Mouse (Mus musculus) megakaryocyte, adult 5-6 weeks (primary cell): ENCODE data around the gene Tspan5. TPM values are rescaled to one million over a fixed set of nuclear protein-coding genes. Genes with fewer than 3 reads are reported as not detected.
A peak's percentile ranks its signal among the peaks of the same experiment; 100 is the strongest.

Source experiments
- ATAC-seq: 2 replicates; pipeline ENCODE4 v1.8.0; 2016; ENCODE audit warnings: mild to moderate bottlenecking, inconsistent platforms; ENCODE audit not compliant: poor library complexity, severe bottlenecking
- total RNA-seq, 2 experiments: library from RNA; stranded (forward) in 1 of 2; stranded (reverse) in 1 of 2; fragments of 153-499, 151-499 nt in 1 of 2; fragments of 221-1000, 200-1000 nt in 1 of 2; gene quantifications; 2 replicates each; pipeline versions ENCODE4 v1.2.3 to v1.2.4; 2015 to 2017

The Tspan5 gene
- total RNA-seq, 2 experiments from 2014 or later, result 24.4 to 39.0 TPM

DNA sequence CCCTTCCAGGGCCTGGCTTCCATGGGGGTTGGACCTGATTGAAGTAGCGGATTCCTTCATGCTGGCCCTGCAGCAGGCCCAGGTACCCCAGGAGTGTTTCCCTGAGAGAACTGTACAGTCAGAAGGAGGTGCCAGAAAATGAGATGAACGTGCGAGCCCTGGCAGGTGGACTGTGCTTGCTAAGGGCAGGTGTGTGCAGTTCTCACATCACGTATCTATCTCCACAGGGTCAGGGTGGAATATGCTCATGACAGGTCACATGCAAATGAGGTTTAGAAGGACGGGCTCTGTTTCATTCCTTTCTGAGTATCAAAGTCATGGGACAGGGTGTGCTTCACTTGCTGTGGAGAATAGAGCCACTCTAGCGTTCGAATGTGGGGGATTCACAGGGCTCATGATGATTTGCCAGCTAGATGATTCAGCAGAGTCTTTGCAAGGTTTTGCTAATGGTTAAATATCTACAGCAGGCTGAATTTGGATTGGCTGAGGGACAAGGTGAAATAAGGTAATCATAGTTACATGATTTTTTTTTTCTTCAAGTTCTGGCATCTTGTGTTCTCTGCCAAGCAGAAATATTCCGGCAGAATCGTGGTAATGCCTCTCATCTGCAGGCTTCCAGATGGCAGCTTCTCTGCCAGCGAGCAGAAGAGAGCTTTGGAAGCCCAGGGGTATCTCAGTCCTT lies 28.8 kb downstream of the Tspan5 start:
- no peak for ATAC-seq

DNA sequence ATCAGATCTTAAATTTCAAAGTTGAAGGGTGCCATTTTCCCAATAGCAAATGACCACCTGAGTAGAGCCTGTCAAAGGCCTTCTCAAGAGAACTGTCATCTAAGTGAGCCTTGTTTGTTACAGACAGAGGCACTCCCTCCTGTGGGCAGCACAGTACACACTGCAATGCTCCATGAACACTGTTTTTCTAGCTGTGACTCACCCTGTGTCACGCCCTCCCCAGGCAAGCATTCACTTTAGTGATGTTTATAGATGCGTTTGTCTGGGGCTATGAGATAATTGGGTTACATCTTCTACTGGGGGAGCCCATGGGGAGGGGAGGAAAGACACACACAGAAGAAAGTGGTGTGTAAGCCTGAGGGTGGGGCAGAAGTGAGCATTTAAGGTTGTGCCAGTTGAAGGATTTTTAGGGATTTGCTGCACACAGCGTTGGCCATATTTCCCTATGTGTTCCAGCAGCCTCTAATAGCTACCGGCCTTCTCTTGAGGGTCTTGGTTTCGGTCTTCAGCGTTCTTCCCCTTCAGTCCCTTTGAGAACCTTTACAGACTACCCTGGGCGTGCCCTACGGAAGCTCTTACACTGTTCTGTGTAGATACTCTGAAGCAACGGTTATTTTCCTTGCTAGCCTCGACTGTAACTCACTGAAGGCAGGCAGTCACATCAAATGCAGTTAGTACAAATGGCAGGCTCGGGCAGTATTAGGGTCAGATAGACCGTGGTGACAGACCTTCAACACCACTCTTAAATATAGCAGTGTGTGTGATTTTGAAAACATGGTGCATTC lies 29.7 kb downstream of the Tspan5 start:
- ATAC-seq, result peak; percentile 24; the same call in 1 of the 2 replicates

DNA sequence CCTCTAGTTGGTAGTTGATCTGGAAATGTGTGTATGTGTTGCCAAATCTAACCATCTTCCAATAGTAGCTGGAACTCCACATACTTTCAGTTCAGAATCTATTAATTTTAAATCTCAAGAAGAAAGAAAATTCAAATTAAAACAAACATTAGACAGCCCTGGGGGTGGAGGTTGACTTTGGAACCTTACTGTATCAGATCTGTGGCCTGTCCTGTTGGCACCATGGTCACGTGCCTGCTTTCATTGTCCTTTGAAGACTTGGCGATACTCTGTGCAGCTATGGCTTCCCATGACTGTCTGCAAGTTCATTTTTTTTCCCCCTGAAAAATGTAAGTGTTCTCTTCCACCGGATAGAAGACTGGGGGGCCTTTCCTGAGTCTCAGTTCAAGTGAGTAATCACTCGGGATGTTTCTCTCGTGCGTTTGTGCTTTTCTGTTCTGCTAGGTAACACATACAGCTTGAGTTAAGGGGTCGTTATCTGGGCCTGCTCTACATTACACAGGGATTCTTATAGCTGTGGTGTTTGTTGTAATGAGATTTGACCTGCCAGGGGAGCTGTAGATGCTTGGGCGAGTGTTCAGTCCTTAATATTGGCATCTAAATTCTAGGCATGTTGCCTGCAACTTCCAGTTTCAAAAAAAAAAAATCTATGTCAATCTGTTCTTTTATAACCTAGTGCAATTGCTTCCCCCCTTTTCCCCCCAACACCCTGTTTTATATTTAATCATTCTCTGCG lies 32.0 kb downstream of the Tspan5 start:
- ATAC-seq, result no peak

DNA sequence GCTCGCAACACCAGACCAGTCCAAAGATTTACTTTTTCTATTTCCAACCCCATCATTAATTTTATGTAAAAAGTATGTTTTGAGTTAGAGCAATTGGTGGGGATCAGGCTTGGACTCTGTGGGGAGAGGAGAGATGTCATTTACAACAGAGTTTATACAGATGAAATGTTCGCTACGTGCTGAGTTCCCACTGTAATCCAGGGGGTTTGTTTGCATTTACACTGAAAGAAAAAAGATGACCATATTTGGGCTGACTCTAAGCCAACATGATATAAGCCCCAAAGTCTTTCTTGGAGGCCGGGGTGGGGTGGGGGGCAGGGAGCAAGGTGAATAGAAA lies 32.6 kb downstream of the Tspan5 start:
- ATAC-seq, result no peak

DNA sequence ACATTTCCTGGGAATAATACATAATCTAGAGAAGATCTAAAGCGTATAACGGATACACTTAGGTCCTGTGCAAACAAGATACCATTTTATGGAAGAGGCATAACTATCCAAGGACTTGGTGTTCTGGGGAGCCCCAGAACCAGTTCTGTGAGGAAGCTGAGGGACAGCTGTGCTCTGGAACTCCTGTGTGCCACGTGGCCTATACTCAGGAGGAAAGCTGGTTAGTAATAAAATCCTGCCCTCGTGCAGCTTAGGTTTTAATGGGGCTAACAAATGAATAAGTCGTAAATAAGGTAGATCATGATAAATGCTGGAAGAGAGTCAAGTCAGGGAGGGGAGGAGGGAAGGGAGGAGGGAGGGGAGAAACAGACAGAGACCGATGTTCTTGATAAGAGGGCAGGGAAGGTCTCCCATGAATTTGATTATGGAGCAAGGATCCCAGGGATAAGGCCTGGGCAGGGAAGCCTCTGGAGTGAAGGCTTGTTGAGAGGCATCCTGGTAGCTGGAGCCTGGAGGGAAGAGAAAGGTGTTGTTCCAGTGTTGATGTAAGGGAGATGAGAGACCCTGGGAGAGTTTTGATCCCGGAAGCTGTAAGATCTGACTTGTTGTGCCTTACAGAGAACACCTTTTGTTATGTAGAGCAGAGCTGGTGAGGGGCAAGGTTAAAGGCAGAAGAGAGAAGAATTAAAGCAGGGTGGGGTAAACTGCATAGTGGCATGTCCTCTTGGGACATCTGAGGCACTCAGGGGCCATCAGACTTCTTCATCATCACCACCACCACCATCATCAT lies 34.1 kb downstream of the Tspan5 start:
- no peak for ATAC-seq

DNA sequence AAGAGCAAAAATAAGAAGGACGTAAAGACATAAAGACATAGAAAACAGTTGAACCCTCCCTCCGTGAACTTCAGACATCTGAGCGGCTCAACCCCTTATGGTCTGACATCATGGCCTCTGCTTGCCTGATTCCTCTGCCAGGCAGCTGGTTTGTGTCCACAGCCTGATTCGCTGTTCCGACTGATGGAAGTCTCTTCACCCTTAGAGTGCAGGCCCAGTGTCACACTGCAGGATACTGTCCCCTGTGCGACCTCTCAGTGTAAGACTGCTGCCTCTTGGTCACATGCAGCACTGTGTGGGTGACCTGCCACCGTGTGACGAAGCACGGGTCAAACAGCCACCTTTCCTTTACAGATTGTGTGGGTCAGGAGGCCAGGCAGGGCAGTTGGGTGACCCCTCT lies 39.5 kb downstream of the Tspan5 start:
- ATAC-seq, result no peak

DNA sequence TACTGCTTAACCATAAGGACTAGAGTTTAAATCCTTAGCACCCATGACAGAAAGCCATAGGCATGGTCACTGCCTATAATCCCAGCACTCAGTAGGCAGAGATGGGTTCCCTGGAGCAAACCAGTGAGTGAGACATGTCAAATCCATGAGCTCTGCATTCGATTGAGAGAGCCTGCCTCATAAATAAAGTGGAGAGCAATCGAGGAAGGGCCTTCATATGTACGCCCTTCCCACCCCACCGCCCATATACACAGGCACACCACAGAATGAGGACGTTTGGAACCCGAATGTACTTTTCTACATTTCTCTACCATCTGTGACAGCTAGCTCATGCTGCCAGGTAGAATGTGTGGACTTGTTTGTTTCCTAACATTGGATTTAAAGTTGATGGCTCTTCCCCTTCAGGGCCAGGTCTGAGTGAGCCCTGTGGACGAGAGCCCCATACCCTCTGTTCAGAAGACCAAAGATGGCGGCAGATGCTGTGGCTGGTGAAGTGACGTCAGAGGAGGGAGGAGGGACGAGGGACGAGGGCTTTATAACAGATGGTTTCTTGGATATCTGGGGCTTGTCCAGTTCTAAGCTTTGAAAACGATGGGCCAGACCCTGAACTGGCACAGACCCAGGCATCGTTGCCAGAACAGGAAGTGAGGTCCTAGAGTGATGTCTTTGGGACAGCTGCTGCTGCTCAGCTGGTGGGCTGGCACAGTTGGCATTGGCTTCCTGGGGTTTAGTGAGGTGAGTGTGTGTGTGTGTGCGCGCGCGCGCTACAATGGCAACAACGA lies 42.1 kb downstream of the Tspan5 start:
- no peak for ATAC-seq

DNA sequence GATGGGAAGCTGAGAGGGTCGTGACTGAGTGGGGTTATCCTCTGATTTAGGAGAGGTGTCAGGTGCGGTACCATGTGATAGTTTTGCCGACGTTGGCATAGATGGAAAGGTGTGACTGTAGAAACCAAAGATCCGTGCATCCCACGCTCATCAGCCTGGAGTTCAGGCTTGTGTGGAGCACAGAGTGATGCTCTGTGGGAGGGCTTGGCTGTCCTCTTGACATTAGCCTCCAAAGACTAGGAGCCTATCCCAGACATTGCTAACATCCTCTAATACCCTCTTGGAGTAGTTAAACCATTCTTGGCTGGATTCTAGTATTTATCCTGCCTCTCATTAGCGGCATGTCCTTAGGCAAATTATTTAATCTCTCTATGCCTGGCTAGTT lies 42.6 kb downstream of the Tspan5 start:
- no peak for ATAC-seq

DNA sequence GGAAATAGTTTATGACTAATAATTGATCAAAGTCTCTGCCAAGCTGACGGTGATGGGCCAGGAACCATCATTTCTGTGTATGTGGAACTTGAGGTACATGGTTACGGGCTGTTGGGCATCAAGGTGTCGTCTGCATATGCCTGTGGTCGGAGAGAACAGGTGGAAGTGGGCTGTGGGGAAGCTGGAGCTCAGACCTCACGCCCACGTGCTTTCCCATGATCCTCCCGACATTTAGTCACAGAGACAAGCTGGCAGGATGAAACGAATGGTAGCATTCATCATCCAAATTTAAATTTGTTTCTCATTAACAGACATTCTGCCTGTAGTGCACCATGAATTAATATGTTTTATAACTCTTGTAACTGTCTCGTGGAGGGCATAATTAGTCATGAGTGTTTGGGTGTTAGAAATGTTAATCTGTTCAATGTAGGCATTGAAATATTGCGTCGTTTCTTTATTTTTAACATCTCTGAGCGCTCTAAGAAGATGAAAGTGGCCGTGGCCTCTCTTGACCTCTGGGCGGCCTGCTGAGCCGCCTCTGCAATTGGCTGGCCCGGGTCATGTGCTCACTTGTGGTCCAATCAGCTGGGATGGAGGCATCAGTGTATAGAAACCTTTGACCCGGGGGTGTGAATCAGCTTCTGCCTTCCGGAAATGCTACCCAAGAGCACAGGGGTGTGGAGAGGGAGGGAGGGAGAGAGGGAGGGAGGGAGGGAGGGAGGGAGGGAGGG lies 45.9 kb downstream of the Tspan5 start:
- no peak for ATAC-seq

DNA sequence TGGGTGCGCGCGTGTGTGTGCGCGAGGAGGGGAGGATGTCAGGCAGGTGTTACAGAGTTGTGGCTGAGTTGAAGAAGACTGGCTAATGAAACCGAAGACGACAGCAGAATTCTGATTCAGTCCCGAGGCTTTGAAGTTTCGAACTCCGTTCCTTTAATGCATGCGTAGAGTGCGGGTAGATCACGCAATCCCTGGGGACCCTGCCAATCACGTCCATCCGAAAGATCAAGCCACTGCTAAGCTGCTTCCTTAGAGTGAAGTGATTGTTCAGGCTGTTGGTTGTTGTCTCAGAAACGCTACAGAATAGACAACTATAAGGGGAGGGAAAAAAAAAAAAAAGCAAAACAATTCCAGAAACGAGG lies 46.5 kb downstream of the Tspan5 start:
- no peak for ATAC-seq

DNA sequence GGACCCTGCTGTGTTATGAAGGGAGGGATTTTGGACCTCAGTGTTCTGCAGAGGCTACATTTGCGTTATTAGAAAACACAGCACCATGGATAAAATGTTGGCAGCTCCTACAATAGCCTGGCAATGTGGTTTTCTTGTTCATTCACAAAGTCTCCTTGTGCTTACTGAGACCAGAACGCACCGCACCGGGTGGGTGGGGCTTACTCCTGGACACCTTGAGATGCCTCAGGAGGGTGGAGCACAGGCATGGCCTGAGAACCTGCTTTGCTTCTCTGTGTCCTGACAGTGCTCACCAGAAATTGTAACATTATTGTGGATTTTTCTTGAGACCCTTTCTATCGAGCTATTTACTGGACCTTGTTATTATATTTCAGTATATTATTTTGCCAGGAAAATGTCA lies 47.3 kb downstream of the Tspan5 start:
- no peak for ATAC-seq

DNA sequence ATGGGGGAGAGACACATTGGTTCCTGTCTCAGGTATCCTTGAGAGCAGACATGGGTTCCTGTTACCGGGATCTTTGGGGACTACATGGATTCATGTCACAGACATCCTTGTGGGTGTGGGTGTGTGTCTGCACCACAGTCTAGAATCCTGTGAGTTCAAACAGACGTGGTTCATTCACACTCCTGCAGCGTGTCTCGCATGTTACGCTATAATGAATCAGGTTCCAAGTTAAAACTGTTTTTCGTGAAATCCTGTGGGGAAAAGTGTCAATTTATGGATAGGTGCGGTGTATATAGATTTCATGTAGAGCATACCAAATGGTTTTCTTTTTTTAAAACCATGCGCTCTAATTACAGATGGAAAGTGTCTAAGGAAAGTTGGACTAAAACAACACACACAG lies 52.5 kb downstream of the Tspan5 start:
- no peak for ATAC-seq

DNA sequence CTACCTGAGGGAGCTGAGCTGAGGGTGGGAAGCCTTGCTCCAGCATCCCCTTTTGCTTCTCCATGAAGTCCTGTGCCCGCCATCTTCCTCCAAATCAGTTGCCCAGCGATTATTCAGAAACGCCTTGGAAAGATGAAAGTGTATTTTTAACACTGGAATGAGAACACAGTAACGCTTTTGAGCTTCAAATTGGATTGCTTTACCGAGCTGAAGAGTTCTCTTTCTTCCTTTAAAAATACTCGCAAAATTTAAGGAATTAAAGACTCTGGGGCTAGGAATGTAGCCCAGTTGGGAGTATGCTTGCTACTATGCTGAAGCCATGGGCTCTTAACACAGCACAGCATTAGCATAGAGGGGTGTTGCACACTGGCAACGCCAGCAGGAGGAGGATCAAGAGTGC lies 54.0 kb downstream of the Tspan5 start:
- no peak for ATAC-seq

DNA sequence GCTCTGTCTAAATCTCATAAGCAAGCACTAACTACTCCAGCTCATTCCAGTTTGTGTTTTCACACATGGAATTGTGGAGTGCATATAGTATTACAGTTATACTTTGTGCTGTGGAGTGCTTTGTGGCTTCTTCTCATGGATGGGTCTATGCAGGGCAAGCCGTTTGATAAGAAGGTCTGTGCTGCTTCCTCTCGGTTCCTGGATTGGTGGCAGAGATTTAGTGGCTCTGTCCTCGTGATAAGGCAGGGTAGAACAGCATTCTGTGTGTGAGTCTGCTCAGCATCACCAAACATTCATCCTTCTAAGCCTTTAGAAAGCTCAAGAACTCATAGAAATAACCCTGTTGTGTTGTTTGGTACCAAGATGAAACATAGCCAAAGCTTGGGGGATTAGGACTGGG lies 54.6 kb downstream of the Tspan5 start:
- no peak for ATAC-seq

DNA sequence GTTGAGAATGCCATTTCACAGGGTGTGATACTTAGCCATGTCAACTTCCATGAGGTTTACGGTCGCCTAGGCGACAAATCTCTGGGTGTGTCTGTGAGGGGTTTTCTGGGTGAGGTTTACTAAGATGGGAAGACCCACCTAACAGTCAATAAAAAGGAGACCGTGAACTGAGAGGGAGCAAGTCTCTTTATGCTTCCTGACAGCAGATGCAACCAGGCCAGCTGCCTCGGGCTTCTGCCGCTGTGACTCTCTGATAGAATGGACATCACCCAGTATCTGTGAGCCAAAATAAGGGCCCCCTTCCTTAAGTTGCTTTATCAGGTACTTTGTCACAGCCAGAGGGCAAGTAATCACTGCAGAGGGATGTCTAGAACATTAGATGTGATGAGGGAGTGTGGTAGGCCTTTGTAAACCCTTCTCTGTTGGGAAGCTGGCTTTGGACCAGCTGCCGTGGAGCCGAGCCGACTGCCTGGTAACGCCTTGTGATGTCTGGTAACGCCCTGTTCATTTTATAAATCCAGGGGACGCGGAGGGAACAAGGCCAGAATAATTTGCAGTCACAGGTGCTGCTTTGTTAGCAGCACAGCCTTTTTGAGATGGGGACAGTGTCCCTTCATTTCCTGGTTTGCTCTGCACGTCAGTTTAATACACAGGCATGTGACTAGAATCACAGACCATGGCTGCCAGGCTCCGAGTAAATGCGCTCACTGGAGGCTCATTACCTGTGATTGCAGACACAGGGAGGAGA lies 58.8 kb downstream of the Tspan5 start:
- no peak for ATAC-seq

DNA sequence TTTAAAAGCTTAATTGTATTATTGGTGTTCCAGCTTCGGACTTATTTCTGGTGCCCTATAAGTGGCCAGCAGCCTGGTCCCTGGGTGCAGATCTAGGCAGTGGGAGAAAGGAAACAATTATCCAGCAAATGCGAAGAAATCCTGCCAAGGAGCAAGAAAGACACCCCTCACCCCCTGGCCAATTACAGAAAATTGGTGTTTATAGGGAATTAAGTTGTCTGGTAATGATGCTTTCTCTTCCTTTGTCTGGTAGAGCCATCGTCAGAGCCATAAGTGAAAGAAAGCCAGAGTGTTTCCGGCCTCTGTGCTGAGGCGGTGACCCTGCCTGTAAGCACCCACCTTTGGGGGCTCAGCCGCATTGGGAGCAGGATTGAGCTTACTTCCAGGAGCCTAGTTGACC lies 59.7 kb downstream of the Tspan5 start:
- ATAC-seq, result no peak

DNA sequence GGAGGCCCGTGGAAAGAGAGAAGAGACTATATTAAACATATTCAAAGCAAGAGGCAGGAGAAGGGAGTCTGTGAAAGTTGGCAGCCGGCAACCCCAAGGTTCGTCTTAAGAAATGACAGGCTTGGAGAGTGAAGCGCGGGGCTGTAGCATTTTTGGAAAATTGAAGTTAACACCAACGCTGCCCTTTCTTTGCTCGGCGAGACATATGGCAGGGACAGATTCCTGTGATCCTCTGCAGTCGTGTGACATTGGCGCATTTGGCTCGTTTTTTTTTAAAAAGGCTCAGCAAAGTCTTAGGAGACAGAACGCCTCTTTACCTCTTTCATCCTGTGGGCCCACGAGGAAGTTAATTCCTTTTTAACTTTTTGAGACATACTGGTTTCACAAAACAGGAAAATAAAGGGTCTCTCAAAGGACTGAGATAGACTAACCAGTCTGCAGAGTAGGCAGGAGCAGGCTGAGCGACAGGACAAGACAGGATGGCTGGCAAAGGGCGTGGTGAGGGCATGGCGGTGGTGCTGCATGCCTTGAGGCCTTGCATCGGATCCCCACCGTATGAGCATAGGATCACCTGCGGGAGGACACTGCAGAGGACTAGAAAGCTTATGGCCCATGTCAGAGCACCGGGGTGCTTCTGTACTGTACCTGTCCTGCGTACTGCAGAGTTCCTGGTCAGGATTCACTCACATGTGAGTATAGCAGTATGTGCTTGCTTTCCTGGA lies 60.9 kb downstream of the Tspan5 start:
- ATAC-seq, result no peak

DNA sequence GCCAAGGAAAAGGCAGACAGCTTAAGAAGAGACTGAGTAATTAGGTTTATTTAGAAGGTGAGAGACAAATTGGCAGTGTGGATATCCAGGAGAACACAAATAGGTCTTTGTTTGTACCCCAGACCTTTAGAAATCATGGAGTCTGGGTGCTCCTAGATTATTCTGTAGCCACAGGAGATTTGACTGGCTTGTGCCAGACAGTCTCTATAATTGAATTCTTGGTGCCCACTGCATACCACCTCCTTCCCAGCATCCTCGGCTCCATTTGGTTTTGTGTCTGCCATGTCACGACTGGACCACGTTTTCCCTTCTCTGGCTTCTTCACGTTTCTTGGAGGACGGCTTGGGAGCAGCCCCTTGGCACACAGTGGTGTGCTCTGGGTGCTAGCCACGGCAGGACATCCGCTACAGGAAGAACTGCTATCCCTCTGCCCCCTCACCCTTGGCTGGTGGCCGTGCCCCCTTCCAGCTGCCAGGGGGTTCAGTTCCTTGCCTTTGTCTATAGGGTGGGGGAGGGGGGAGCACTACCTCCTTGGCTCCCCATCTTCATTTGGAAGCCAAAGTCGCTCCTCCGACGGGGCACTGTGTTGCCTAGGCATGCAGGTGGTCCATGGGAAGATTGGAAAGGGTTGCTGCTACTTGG lies 61.6 kb downstream of the Tspan5 start:
- ATAC-seq, result peak; percentile 20; the same call in 1 of the 2 replicates
